Mouse (Mus musculus) mesoderm, embryonic 11.5 days (tissue): ENCODE measurements around the gene Atp23.

Source experiments
- DNase-seq: peaks from one replicate; pipeline ENCODE4 v3.0.0-alpha.2; 2012; ENCODE audit warnings: low read depth, low spot score

Gene Atp23

GRCm38 (mm10) chr10:126900821-126901487 is at the start of gene Atp23:
Gene Atp23 (minus strand): TSS chr10:126901355.
- peak; percentile 89 for DNase-seq

GRCm38 (mm10) chr10:126950572-126950971 is 49.4 kb upstream of the Atp23 start:
- DNase-seq = no peak

GRCm38 (mm10) chr10:126949824-126950223 is 48.7 kb upstream of the Atp23 start:
- DNase-seq = no peak

- no peak for DNase-seq
Measured at GRCm38 (mm10) chr10:126945531-126945930, 44.4 kb upstream of the Atp23 start.

- no peak for DNase-seq
Measured at GRCm38 (mm10) chr10:126940949-126941348, 39.8 kb upstream of the Atp23 start.

GRCm38 (mm10) chr10:126935556-126936381 is 34.6 kb upstream of the Atp23 start:
- no peak for DNase-seq

GRCm38 (mm10) chr10:126935121-126935520 is 34.0 kb upstream of the Atp23 start:
- DNase-seq = no peak

GRCm38 (mm10) chr10:126934561-126934960 is 33.4 kb upstream of the Atp23 start:
- DNase-seq = no peak

GRCm38 (mm10) chr10:126931760-126932139 is 30.6 kb upstream of the Atp23 start:
- DNase-seq = no peak

GRCm38 (mm10) chr10:126931123-126931759 is 30.1 kb upstream of the Atp23 start:
- no peak for DNase-seq

- DNase-seq = peak; percentile 34
Measured at GRCm38 (mm10) chr10:126930270-126931121, 29.3 kb upstream of the Atp23 start.

GRCm38 (mm10) chr10:126929543-126929942 is 28.4 kb upstream of the Atp23 start:
- no peak for DNase-seq

GRCm38 (mm10) chr10:126928819-126929206 is 27.7 kb upstream of the Atp23 start:
- DNase-seq = no peak

GRCm38 (mm10) chr10:126928011-126928818 is 27.1 kb upstream of the Atp23 start:
- peak; percentile 72 for DNase-seq

- DNase-seq = no peak
Measured at GRCm38 (mm10) chr10:126927101-126927961, 26.2 kb upstream of the Atp23 start.

- no peak for DNase-seq
Measured at GRCm38 (mm10) chr10:126925391-126925790, 24.2 kb upstream of the Atp23 start.

GRCm38 (mm10) chr10:126924087-126924486 is 22.9 kb upstream of the Atp23 start:
- DNase-seq = no peak

GRCm38 (mm10) chr10:126920220-126920619 is 19.1 kb upstream of the Atp23 start:
- DNase-seq = no peak

- peak; percentile 95 for DNase-seq
Measured at GRCm38 (mm10) chr10:126919067-126919466, 17.9 kb upstream of the Atp23 start.

GRCm38 (mm10) chr10:126914288-126914687 is 13.1 kb upstream of the Atp23 start:
- no peak for DNase-seq
